Mouse (Mus musculus) hematopoietic multipotent progenitor cell, adult 10-12 weeks (in vitro differentiated cells): ENCODE measurements around the gene Col9a1. TPM values are rescaled to one million over a fixed set of nuclear protein-coding genes. Genes with fewer than 3 reads are reported as not detected.

Experiments
- polyA plus RNA-seq: library from polyadenylated mRNA; stranded (reverse); fragments of >175 nt; gene quantifications from 2 replicates; pipeline ENCODE4 v1.2.3, GENCODE M21; 2012; ENCODE audit warnings: low replicate concordance

The Col9a1 gene
- polyA plus RNA-seq, result not detected in 2 replicates

DNA sequence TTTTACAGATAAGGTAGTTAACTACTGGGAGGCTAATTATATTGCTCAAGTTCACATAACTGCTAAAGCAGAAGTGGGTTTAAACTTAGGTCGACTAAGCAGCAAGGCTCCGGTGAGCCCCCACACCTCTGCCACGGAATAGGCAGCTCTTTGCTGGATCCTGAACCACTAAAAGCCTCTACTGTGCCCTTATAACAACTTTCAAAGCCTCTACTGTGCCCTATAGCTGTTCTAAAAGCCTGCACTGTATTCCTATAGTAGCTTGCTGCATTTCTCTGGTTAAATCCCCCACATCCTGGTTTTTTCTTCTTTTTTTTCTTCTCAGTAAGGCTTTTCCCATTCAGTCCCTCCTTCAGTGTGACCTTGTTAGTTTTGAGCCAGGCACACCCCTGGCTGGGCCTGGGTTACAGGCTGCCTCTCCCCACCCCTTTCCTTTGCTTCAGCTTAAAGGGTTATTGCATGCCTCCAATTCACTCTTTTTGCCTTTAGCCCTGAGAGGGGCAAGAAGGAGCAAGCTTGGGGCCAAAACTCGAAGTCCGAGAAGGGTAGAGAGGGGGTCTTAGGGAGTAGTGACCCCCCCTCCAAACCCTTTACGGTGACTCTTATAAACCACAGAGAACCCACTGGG lies at the start of gene Col9a1:
Col9a1 (plus strand) TSS at position 387 of the 628 bp plus-strand sequence.

Other genes with a start within 250 kb of the Col9a1 start
- gene Sdhaf4, start 172.0 kb upstream of the Col9a1 start, polyA plus RNA-seq, result 0.97 and 1.5 TPM in 2 replicates
- gene Fam135a, start 77.3 kb upstream of the Col9a1 start, polyA plus RNA-seq, result 0.30 and 1.5 TPM in 2 replicates